Mouse (Mus musculus) E14TG2a.4 (cell line): ENCODE results near the gene Lamp1.

Experiments used
- CTCF ChIP-seq: conservative IDR thresholded peaks from 2 replicates; pipeline ENCODE4 v1.5.1; 2014; ENCODE audit warnings: low read length
- POU5F1 ChIP-seq: IDR thresholded peaks from 2 replicates; pipeline ENCODE4 v1.6.1; 2014; ENCODE audit warnings: low read length, borderline replicate concordance

DNA sequence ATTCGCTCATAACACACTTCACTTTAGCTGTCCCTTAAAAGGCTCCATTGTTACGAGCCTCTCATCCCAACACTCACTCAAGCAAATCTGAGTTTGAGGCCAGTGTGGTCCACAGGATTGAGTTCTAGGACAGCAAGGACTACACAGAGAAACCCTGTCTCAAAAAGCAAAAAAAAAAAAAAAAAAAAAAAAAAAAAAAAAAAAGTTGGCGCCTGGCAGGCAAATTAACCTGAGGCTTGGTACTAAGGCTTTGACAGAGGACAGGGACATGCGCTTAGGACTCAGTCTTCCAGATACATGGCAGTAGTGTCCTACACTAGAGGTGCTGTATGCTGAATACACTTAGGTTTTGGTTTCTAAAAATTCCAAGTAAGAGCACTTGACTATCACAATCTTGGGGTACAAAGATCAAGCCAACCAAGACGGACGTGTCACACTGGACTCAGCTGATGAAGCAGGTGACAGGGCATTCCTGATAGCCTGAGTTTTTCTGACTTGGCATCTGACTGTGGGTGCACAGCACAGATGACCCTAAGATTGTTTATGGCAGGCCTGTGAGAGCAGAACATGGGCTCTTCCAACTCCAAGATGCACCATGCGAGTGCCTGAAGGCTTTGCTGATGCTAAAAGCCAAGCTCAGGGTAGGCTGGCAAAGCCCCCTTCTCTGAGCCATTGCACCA lies 18.4 kb downstream of the Lamp1 start:
- no peak for TF ChIP-seq CTCF
- TF ChIP-seq POU5F1, result no peak
